Mouse (Mus musculus) activated CD4-positive, CD25-positive, alpha-beta regulatory T cell, adult 4 months (primary cell): ENCODE data around the gene Lins1. TPM values are rescaled to one million over a fixed set of nuclear protein-coding genes. Genes with fewer than 3 reads are reported as not detected.

Source experiments
- ATAC-seq: one replicate; pipeline ENCODE4 v1.8.0; 2017
- polyA plus RNA-seq, 2 experiments: library from polyadenylated mRNA; unstranded; fragments of 100-300 nt; shearing (Covaris generic); gene quantifications; one replicate each; pipeline ENCODE4 v1.2.1; 2017

The Lins1 gene
- 1 to 10 TPM; 9.1 to 9.2 TPM for polyA plus RNA-seq

DNA sequence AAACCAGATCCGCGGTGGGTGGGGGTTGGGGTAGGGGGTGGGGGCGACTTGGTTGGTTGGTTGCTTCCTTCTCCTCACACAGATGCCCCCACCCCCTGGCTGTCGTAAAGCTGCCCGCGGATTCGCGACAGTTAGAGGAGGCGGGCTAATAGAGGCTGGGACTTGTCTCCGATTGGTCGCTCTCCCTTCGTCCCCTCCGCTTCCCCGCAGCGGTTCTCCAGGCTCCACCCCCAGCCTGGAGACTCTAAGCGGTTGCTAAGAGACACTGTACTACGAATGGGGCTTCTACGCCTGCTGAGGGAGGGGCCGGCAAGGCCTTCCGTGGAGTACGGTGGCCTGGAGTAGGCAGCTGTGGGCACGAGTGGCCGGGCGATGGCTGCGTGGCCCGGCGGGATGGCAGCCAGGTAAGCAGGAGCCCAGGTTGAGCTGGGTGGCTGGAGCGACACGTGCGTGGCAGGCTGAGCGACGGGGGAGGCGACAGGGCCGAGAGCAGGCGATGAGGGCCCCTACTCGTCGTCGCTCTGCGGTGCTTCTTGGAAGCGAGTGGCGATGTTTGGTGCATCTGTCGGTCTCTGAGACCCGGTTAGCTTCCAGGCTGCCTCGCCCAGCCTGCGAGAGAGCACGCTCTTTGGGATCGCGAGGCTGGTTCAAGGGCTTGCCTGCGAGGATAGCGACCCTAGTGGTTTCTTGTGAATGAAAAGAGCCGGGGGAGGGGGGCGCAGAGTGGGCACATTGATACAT is at the start of gene Lins1:
Gene Lins1 (plus strand): TSS at position 270 of the 741 bp plus-strand sequence.
- peak; percentile 98 for ATAC-seq

DNA sequence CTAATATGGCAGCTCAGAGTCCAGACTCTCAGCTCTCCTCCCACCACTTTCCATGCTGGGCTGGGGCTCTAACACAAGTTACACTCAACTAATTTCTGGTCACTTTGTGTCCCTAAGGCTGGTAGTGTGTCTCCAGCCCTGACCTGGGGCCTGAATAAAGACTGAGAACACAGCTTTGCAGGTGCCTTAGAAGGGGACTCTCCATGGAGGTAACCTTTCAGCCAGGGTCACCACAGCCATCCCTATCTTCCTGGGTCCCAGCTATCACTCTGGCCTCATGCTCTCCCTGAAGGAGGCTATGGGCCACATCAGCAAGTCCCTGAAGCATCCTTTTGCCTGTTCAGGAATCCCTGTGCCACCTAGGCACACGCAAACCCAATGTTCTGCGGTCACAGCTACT is 44.0 kb upstream of the Lins1 start:
- no peak for ATAC-seq

DNA sequence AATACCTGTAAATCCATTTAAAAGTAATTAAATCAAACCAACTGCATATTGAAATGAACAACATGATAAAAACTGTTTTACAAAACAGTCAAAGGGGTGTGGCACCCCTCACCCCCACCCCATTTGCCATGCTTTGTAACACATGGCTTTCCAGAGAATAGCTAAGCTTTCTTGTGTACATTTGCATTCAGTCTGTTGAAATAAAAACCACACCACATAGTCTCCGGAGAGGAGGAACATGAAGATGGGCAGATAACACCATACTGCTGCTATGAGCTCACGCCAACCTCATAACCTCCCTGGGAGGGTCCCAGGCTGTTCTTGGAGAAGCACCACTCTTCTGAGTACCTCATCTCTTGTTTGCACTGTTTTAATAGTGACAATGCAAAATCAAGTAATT is 40.5 kb upstream of the Lins1 start:
- no peak for ATAC-seq

DNA sequence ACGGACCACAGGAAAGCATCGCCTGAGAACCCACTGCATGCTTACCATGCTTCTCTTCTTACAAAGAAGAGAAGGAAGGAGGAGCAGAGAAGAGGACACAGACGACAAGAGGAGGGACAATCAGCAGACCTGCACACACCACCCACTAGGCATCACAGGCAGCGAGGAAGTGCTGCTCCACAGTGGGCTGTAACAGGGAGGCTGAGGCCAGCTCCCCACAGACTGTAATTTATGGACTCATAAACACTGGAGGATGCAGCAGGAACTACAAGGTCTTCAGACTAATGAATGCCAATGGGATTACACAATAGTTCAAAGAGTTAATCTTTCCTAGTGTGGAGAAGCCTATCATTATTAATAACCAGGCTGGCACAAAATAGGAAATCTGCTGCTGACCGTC is 38.8 kb upstream of the Lins1 start:
- ATAC-seq, result no peak

DNA sequence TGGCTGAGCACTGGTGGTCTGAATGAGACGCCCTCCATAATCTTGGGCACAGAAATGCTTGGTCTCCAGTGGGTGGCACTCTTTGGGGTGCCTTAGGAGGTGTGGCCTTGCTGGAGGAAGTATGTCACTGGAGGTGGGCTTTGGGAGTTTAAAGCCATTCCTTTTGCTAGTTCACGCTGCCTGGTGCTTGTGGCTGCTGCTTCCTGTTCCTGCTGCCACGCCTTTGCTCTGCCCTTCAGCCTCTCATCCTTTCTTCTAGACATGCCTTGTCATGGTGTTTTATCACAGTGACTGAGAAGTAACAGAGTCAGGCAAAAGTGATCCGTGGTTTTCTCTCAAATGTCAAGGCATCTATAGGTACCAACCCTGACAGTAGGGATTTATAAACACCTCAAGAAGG is 37.5 kb upstream of the Lins1 start:
- peak; percentile 61 for ATAC-seq

DNA sequence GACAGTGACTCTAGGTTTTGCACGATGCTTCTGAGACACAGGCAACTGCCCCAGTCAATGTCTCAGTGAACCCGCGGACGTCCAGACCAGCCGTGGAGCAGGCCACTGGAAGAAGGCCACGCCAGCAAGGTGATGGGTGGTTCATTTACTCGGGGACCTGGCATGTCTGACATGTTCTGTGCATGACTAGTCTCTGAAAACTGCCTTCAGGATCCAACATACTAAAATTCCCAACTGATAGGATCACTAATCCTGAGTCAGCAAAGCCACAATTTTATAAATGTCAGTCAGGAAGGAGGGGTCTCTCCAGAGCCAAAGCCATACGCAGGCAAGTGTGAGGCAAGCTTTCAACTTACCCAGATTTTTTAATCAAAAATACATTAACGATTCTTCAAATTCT is 36.1 kb upstream of the Lins1 start:
- no peak for ATAC-seq

DNA sequence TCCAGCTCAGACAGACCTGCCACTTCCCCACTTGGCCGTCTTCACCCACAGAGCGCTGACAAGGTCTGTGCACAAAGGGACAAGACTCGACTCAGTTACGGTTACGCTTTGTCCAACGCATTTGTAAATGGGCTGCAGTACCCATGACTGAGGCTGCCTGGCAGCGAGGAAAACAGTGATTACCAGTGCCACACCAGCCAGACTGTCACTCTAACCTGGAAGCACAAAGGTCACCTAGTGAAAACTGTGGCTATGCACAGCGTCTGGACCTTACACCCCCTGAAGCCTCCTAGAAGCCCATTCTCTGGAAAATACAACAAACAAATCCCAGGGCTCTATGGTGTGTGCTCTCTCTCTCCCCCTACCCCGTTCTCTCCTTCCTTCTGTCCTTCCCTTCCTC is 34.2 kb upstream of the Lins1 start:
- ATAC-seq, result no peak

DNA sequence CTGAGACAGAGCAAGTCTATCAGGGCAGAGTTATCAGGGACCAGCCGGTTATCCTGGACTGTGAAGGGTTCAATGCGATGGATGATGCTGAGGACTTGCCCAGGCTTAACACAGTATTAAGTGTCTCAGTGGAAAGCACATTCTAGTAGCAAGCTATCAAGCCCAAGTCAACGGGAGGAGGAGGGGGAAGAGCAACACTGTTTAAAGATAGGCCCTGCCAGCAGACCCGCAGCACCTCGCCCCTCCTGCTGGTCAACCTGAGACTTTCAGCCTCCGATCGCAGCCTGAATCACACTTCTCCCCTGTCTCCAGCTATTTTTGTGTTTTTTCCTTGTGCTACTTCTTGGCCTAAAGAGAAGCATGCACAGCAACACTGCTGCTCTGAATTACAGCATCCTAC is 29.4 kb upstream of the Lins1 start:
- no peak for ATAC-seq

DNA sequence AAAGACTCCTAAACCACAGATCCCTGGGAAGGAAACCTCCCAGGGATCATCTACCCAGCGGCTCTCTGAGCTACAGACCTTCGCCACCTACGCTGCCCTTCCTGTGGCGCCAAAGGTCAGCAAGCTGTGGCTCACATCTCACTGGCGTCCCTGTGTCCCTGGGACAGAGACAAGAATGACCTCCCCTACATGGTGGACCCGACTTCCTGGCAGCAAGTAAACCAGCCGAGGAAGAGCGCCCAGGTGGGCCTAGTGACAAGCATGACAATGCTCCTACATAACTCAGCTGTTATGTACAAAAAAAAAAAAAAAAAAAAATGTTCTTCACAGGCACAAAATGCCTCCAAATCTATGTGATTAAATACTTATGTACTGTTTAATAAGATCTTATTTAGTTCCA is 28.7 kb upstream of the Lins1 start:
- no peak for ATAC-seq

DNA sequence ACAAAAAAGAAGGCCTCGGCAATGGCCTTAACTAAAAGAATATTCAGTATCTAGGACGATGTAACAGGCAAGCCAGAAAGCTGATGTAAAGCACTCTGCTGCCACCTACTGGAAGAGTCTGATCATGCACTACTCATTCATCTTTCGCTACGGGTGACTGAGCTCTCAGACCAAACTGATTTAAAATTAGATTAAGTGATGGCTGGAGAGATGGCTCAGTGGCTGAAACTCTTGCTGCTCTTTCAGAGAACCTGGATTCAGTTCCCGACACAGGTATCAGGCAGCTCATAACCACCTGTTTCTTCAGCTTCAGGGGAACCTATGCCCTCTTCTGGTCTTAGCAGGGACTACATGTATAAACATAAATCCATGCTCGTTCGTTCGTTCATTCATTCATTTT is 28.1 kb upstream of the Lins1 start:
- ATAC-seq, result peak; percentile 87

DNA sequence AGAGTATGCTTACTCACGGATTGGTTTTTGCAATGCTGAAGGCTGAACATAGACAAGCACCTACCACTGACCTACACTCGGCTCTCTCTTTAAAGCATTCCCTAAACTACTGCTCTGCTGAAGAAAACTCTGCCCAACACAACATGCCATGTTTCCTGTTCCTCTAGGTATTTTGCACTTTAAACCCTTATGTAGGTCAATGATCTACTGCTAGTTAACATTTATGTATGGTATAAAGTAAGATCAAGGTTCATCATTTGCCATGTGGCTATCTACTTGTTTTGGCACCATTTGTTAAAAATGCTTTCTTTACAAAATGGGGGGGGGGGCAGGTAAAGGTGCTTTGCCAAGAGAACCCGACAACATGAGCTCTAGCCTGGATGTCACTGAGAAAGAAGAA is 26.1 kb upstream of the Lins1 start:
- no peak for ATAC-seq

DNA sequence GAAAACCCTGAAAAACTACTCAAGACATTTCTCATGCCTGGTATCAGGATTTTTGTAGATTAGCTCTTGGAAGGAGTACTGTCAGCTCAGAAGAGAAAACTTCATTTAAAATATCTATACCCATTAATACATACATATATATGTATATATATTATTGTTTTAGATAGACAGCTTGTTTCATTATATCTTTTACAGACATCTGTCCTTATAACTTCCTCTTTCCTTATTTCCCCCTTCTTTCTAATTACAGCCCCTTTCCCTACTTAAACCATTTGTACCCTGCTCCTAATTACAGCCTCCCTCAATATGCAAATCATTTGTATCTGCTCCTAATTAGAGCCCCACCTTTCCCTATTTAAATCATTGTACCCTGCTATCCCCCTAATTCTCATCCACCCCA is 22.6 kb upstream of the Lins1 start:
- no peak for ATAC-seq

DNA sequence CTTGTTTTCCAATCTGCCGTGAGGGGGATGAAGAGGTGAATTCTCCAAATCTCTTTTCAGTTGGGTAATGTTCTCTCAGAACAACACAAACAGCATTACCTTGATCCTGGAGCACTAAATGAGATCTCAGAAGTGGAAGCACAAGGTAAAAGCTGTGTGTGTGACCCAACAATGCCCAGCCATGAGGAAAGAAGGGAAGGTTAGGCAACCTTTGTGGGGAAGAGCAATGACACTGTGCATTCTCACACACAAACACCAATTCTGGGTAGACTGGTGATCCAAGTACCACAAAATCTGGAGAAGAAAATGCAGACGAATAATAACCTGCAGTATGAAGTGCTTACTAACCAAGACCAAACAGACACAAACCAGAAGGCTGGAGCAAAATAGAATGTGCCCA is 13.9 kb upstream of the Lins1 start:
- ATAC-seq, result no peak

DNA sequence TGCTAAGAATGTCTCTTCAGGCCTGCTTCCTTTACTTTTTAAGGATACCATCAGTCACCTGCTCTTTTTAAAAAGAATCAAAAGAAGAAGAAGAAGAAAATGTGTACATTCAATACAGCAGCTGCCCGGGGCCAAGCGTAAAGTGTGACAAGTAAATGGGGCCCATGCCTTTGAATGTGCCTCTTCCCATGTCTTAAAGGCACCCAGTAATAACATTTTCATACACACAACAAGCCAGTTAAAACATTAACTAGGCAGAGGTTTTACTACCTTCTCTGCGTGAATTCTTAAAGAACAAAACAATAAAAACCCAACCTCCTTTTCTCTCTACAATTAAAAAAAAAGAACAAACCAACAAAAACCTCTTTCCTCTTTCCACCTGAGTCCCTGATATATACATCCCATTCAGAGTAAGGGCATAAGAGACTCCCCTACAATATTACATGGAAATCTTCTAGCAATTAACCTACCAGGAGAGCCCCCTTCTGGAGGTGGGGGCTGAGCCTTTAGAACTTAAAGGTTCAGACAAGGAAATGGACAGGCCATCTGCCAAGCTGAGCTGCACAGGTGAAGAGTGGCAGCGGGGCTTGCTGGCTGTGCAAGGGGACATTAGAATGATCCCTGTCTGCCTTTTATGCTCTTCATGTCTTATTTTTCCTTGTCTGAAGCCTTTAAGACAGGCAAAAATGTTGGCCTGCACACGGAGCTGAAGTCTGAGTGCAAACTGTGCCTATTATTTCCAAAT is 7.4 kb upstream of the Lins1 start:
- no peak for ATAC-seq

DNA sequence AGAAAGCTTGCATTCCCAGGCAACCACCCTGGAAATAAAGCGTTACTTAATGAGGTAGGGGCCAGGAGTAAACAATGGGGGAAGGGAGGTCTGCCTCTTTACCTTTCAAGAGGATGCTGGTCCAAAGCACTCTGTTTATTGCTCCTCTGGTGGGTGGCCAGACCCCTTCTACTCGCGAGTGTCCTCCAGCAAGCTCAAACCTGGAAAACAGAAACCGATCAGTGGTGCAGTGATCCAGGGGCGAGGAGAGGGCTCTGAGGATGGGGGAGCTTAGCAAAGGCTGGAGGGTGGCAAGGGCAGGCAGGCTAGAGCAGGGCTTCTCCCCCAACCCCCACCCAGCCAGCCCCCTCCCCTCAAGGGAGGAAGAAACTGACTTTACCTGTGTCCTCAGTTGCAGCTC is 968 bp upstream of the Lins1 start:
- no peak for ATAC-seq

DNA sequence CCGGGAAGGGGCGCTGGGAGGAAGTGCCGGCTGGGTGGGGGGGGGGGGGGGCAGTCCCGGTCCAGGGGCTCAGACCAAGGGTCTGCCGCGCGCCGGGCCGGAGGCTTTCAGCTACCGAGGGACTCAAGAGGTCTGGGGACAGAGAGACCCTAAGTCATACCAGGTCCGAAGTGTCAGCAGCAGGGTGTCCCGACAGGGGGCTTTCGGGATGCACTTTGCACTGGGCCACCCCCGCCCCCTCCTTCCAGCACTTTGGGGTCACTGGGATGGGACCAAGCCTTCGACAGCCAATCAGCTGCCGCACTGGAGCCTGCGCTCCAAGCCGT is 432 bp upstream of the Lins1 start, which contains the start of gene Asb7:
Gene Asb7 (minus strand): TSS at position 303 of the 326 bp plus-strand sequence.
- ATAC-seq, result no peak

DNA sequence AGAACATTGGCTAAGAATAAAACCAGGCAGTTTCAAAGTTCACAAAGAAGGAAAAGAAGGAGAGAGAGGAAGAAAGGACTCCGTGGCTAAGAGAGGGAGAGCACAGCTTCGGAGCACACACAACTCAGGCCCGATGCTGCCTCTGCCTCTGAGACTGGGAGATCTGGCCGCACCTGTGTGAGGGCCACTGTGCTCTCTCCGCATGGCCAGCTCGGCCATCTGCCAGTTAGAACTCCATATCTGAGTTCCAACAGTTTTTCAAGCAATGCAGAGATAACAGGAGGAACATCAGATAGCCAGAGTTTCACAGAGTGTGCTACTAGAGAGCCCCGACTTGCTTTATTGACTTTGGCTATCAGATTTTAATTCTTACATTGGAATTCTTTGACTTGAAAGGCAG is 4.8 kb downstream of the Lins1 start:
- no peak for ATAC-seq

DNA sequence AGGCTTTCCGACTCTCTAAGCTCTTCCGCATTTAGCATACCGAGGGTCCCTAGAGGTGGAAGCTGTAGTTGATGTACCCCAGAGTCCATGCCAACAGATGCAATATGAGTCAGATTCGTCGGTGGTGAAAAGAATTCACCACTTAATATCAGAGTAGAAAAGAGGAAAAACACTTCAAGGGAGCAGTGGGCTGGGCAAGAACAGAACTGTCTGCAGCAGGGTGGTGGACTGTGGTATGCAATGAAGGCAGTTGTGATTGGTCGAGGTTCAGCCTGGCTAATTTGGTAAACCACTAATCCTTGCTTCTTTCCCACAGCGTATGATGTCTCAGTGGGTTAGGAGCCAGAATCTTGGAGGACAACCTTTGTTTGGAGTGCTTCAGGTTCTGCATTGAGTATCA is 13.0 kb downstream of the Lins1 start:
- no peak for ATAC-seq

DNA sequence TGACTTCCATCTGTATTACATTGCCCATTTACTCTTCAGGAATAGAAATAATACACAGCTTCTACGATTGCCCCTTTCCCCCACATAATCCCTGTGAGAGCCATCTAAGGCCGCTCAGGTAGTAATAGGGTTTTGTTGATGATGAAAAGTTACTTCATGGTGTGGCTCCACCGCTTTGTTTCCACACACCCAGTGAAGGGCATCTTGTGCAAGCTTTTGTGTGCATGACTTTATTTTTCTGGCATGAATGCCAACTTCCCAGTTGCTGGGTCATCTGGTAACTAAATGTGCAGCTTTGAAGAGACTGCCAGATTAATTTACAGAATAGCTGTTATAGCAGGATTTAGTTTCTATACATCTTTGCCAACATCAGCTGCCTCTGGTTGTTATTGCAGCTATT is 14.9 kb downstream of the Lins1 start:
- no peak for ATAC-seq

DNA sequence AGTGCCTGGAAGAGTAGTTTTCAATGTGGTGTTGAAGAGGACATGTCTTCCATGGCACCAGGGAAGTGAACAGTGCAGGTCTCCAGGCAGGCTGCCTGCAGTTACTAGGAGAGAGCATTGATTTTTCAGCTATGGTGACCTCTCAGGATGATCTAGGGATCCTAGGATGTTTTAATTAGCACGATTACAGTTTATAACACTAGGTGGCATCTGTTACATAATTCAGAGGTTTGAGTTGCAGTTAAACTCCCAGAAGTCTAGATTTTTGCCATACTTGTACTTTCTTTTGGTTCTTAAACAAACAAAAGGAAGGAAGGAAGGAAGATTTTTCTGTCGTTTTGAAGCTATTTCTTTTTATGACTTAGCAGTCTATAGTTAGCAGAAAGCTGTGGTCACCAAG is 21.5 kb downstream of the Lins1 start:
- no peak for ATAC-seq

DNA sequence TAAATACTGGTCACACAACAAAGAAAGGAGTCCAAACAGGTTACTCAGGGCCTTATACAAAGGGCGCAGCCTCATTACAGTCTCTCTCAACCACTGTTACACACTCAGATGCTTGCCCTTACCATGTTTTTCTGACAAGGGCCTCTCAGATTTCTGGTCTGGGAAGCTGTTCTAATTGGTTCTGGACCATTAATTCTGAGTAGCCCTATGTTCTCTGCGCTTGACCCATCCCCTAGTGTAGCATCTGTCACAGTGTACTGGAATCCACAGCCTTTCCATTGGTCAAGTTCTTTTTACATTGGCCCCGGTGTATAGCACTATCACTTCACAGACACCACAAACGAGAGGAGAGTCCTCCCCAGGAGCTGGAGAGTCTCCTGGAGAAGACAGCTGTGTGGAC is 34.8 kb downstream of the Lins1 start:
- no peak for ATAC-seq

DNA sequence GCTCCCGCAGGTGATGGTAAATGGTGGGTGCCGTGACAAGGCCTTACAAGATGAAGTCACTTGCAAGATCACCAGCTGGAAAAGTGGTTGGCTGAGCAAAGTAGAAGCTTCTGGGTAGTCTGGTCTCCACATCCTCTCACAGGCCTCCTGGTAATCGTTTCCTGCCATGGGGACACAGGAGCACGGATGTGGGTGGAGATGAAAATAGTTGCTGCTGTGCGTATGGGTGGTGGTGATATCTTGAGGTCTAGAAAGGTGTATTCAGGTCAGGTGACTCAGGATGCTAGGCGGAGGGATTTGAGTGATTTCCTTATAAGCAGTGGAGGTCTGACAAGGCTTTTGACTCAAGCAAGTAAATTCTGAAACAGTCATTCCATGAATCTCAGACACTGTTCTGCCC is 35.3 kb downstream of the Lins1 start:
- peak; percentile 82 for ATAC-seq

DNA sequence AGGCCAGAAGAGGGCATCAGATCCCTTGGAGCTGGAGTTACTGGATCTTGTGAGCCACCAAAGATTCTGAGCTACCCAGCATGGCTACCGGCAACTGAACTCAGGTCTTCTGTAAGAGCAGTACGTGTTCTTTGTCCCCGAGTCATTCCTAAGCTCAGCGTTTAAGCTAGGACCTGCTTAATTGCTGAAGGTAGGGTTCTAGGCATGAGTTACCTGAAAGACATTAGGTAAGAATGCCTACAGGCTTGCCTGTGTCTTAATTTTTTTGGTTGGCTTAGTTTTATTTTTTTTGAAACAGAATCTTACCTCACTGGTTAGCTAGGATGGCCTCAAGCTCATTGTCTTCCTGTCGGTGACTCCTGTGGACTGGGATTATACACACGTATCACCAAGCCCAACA is 38.4 kb downstream of the Lins1 start:
- no peak for ATAC-seq

DNA sequence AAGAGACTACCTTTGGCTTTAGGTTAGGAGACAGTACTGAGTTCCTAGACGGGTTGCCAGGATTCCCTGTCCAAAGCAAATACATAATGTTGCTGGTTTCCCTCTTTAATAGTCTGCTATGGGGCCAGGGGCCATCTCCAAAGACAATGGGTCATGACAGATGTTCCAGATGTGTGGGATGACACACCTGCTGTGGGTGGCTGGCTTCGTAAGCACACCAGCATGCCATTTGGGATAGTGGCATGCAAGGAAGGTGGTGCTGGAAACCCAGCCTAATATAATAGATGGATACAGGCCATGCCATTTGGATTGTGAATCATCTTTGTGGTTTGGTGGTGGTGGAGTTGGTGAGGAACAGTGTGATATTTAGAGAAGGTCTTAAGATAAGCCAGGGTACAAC is 39.5 kb downstream of the Lins1 start:
- ATAC-seq, result no peak

DNA sequence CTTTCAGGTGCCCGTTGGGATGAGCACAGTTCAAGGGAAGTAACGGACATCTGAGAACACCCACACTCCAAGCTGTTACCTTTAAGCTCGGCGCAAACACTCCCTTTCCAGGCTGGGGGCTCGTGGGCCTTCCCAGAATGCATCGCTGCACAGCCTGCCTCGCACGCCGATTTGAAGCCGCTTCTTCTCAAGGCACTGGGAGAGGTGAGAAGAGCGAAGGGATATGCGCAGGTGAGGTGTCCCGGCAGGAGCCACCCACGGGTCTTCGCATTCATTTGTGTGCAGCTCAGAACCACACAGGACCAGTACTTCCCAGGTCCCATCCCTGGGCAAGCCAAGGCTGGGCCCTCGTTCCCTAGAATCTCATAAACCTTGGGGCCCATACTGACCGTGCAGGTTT is 43.7 kb downstream of the Lins1 start:
- no peak for ATAC-seq
